Mouse (Mus musculus) gastrocnemius, adult 2 months (tissue): ENCODE measurements at regions not wholly inside any gene's neighbourhood (a gene's known extent, or its start where the extent isn't known, plus 50 kb on each side); places are given as distances from the start of the nearest gene placed in this dataset.
A peak's percentile ranks its signal among the peaks of the same experiment; 100 is the strongest.

ENCODE experiments used
- DNase-seq: peaks from one replicate; pipeline ENCODE4 v3.0.0; 2022
- H3K27ac ChIP-seq: fragments of 200-600 bp; 2 replicates; pipeline ENCODE4 v1.8.1; 2022; ENCODE audit warnings: mild to moderate bottlenecking
- H3K4me3 ChIP-seq: fragments of 200-600 bp; 2 replicates; pipeline ENCODE4 v1.8.1; 2022; ENCODE audit warnings: mild to moderate bottlenecking, moderate library complexity
- CTCF ChIP-seq: fragments of 200-600 bp; IDR thresholded peaks from 2 replicates; pipeline ENCODE4 v1.8.1; 2022; ENCODE audit warnings: antibody characterized with exemption, mild to moderate bottlenecking, moderate library complexity
- intact Hi-C: fragments of 180-260 bp; cut with DNase I; formaldehyde crosslinking; loops from one replicate; pipeline ENCODE4 v1.15.1; 2025

- intact Hi-C loops, result no loop called here
- no peak for DNase-seq
Observed at GRCm38 (mm10) chr3:70384235-70384634, 376.8 kb downstream of the Otol1 start.

GRCm38 (mm10) chr3:70385961-70386360, 378.5 kb downstream of the Otol1 start:
- Histone ChIP-seq H3K27ac (no peak overlapping the region), H3K4me3 (no peak overlapping the region)
- DNase-seq, result no peak
- intact Hi-C loops, result no loop called here
- no peak for TF ChIP-seq CTCF

More at GRCm38 (mm10) chr3:70384235-70384634, 376.8 kb downstream of the Otol1 start:
- Histone ChIP-seq H3K4me3 (no peak overlapping the region), H3K27ac (no peak overlapping the region)
- no peak for TF ChIP-seq CTCF

- no peak for DNase-seq
- Histone ChIP-seq H3K4me3 (no peak overlapping the region), H3K27ac (no peak overlapping the region)
- no peak for TF ChIP-seq CTCF
- intact Hi-C loops, result no loop called here
Observed at GRCm38 (mm10) chr3:70401187-70401586, 393.8 kb downstream of the Otol1 start.

GRCm38 (mm10) chr3:70406571-70406970, 399.2 kb downstream of the Otol1 start:
- peak; percentile 21 for DNase-seq
- peak; percentile 37 for TF ChIP-seq CTCF
- no peak overlapping the region for H3K4me3 ChIP-seq
- no peak overlapping the region for H3K27ac ChIP-seq
- intact Hi-C loops, result loop anchor here (5.0 kb wide), 1 partner anchor 304 kb away; no protein-coding TSS in a partner anchor

- Histone ChIP-seq H3K4me3 (no peak overlapping the region), H3K27ac (no peak overlapping the region)
- TF ChIP-seq CTCF, result no peak
- DNase-seq, result no peak
- intact Hi-C loops, result no loop called here
Observed at GRCm38 (mm10) chr3:70418273-70418672, 410.9 kb downstream of the Otol1 start.

- H3K4me3 ChIP-seq, result no peak overlapping the region
- intact Hi-C loops, result no loop called here
- TF ChIP-seq CTCF, result no peak
- H3K27ac ChIP-seq, result no peak overlapping the region
- DNase-seq, result no peak
Observed at GRCm38 (mm10) chr3:70422016-70422415, 414.6 kb downstream of the Otol1 start.

GRCm38 (mm10) chr3:70422669-70423068, 415.3 kb downstream of the Otol1 start:
- no peak for TF ChIP-seq CTCF
- intact Hi-C loops, result no loop called here
- Histone ChIP-seq H3K4me3 (no peak overlapping the region), H3K27ac (no peak overlapping the region)
- DNase-seq, result no peak

- TF ChIP-seq CTCF, result no peak
- intact Hi-C loops, result no loop called here
- DNase-seq, result no peak
- Histone ChIP-seq H3K4me3 (no peak overlapping the region), H3K27ac (no peak overlapping the region)
Observed at GRCm38 (mm10) chr3:70436671-70437070, 429.3 kb downstream of the Otol1 start.

- Histone ChIP-seq H3K4me3 (no peak overlapping the region), H3K27ac (no peak overlapping the region)
- DNase-seq, result no peak
- intact Hi-C loops, result no loop called here
- no peak for TF ChIP-seq CTCF
Observed at GRCm38 (mm10) chr3:70457181-70457847, 449.9 kb downstream of the Otol1 start.

GRCm38 (mm10) chr3:70460811-70461210, 453.4 kb downstream of the Otol1 start:
- intact Hi-C loops, result no loop called here
- no peak overlapping the region for H3K4me3 ChIP-seq
- no peak for DNase-seq
- TF ChIP-seq CTCF, result no peak
- H3K27ac ChIP-seq, result no peak overlapping the region

GRCm38 (mm10) chr3:70463221-70463620, 455.8 kb downstream of the Otol1 start:
- TF ChIP-seq CTCF, result no peak
- no peak overlapping the region for H3K4me3 ChIP-seq
- no peak for DNase-seq
- H3K27ac ChIP-seq, result no peak overlapping the region
- intact Hi-C loops, result no loop called here

GRCm38 (mm10) chr3:70482521-70482920, 475.1 kb downstream of the Otol1 start:
- intact Hi-C loops, result no loop called here
- TF ChIP-seq CTCF, result no peak; the same call in 1 of the 2 replicates
- no peak for DNase-seq
- Histone ChIP-seq H3K27ac (no peak overlapping the region), H3K4me3 (no peak overlapping the region)

- no peak for TF ChIP-seq CTCF
- intact Hi-C loops, result no loop called here
- Histone ChIP-seq H3K4me3 (no peak overlapping the region), H3K27ac (no peak overlapping the region)
- DNase-seq, result no peak
Observed at GRCm38 (mm10) chr3:70483066-70483743, 475.8 kb downstream of the Otol1 start.

GRCm38 (mm10) chr3:70496431-70496830, 489.0 kb downstream of the Otol1 start:
- TF ChIP-seq CTCF, result no peak
- H3K27ac ChIP-seq, result no peak overlapping the region
- intact Hi-C loops, result no loop called here
- no peak overlapping the region for H3K4me3 ChIP-seq
- DNase-seq, result no peak
